Mouse (Mus musculus) regulatory T cell (primary cell): Measurements from ENCODE around the gene Gm26657.

ENCODE experiments used
- in situ Hi-C: fragments of 300-600 bp; cut with MboI, MseI; formaldehyde crosslinking; loops from one replicate; pipeline ENCODE4 v1.15.1; 2025; ENCODE audit warnings: high pct_unique_total_duplicates

Gm26657 gene

GRCm38 (mm10) chr4:56740020-56740485, at the start of gene Gm26657:
Gm26657 (plus strand) TSS chr4:56740070.
- in situ Hi-C loops: no loop called here

GRCm38 (mm10) chr4:56696401-56696800, 43.5 kb upstream of the Gm26657 start:
- in situ Hi-C loops: no loop called here

GRCm38 (mm10) chr4:56698671-56699070, 41.2 kb upstream of the Gm26657 start:
- in situ Hi-C loops: no loop called here

- in situ Hi-C loops: no loop called here
Observed at GRCm38 (mm10) chr4:56702234-56702633, 37.6 kb upstream of the Gm26657 start.

GRCm38 (mm10) chr4:56713155-56713554, 26.7 kb upstream of the Gm26657 start:
- in situ Hi-C loops: no loop called here

GRCm38 (mm10) chr4:56716801-56717200, 23.1 kb upstream of the Gm26657 start:
- in situ Hi-C loops: no loop called here

- in situ Hi-C loops: no loop called here
Observed at GRCm38 (mm10) chr4:56717932-56718331, 21.9 kb upstream of the Gm26657 start.

GRCm38 (mm10) chr4:56718573-56719442, 21.1 kb upstream of the Gm26657 start:
- in situ Hi-C loops: no loop called here

GRCm38 (mm10) chr4:56719456-56719855, 20.4 kb upstream of the Gm26657 start:
- in situ Hi-C loops: no loop called here

- in situ Hi-C loops: no loop called here
Observed at GRCm38 (mm10) chr4:56720403-56720802, 19.5 kb upstream of the Gm26657 start.

GRCm38 (mm10) chr4:56721469-56721868, 18.4 kb upstream of the Gm26657 start:
- in situ Hi-C loops: no loop called here

- in situ Hi-C loops: no loop called here
Observed at GRCm38 (mm10) chr4:56722346-56722745, 17.5 kb upstream of the Gm26657 start.

GRCm38 (mm10) chr4:56723237-56723636, 16.6 kb upstream of the Gm26657 start:
- in situ Hi-C loops: no loop called here

- in situ Hi-C loops: no loop called here
Observed at GRCm38 (mm10) chr4:56725839-56726238, 14.0 kb upstream of the Gm26657 start.

- in situ Hi-C loops: no loop called here
Observed at GRCm38 (mm10) chr4:56740611-56741010, 741 bp downstream of the Gm26657 start.

- in situ Hi-C loops: no loop called here
Observed at GRCm38 (mm10) chr4:56741041-56741493, 1.2 kb downstream of the Gm26657 start, which contains the start of gene Actl7b. Actl7b (minus strand) TSS chr4:56741443.

- in situ Hi-C loops: no loop called here
Observed at GRCm38 (mm10) chr4:56742698-56743097, 2.8 kb downstream of the Gm26657 start.

- in situ Hi-C loops: no loop called here
Observed at GRCm38 (mm10) chr4:56743363-56744195, 3.7 kb downstream of the Gm26657 start, which contains the start of gene Actl7a. Actl7a (plus strand) TSS chr4:56743413.

- in situ Hi-C loops: no loop called here
Observed at GRCm38 (mm10) chr4:56746345-56746744, 6.5 kb downstream of the Gm26657 start.

GRCm38 (mm10) chr4:56747456-56747855, 7.6 kb downstream of the Gm26657 start:
- in situ Hi-C loops: no loop called here

- in situ Hi-C loops: no loop called here
Observed at GRCm38 (mm10) chr4:56756021-56756420, 16.2 kb downstream of the Gm26657 start.

- in situ Hi-C loops: no loop called here
Observed at GRCm38 (mm10) chr4:56756966-56757600, 17.2 kb downstream of the Gm26657 start.
